Mouse (Mus musculus) intestine, embryonic 16.5 days (tissue): ENCODE data around the gene Krt17. TPM values are rescaled to one million over a fixed set of nuclear protein-coding genes. Genes with fewer than 3 reads are reported as not detected.

Source experiments
- ATAC-seq: fragments of 200-750 bp; cut with Nextera tagmentation; 2 replicates; pipeline ENCODE4 v1.8.0; 2017; ENCODE audit warnings: moderate TSS enrichment, moderate library complexity
- H3K27ac ChIP-seq: fragments of 300-500 bp; sonication (generic); 2 replicates; pipeline ENCODE4 v1.5.1; 2014; ENCODE audit warnings: mild to moderate bottlenecking, low read length
- H3K27me3 ChIP-seq: fragments of 300-500 bp; sonication (generic); replicated peaks from 2 replicates; pipeline ENCODE4 v1.6.1; 2014; ENCODE audit warnings: low read length, control low read depth, mixed read lengths; ENCODE audit not compliant: control insufficient read depth, insufficient read depth
- H3K36me3 ChIP-seq: fragments of 300-500 bp; sonication (generic); 2 replicates; pipeline ENCODE4 v1.6.1; 2014; ENCODE audit warnings: low read length, control low read depth; ENCODE audit not compliant: control insufficient read depth, insufficient read depth
- H3K4me1 ChIP-seq: fragments of 300-500 bp; sonication (generic); 2 replicates; pipeline ENCODE4 v1.6.1; 2014; ENCODE audit warnings: low read length, control low read depth, mixed read lengths; ENCODE audit not compliant: control insufficient read depth, insufficient read depth
- H3K4me2 ChIP-seq: fragments of 300-500 bp; sonication (generic); 2 replicates; pipeline ENCODE4 v1.6.1; 2014; ENCODE audit warnings: low read depth, low read length, control low read depth
- H3K4me3 ChIP-seq: fragments of 300-500 bp; sonication (generic); 2 replicates; pipeline ENCODE4 v1.5.1; 2014; ENCODE audit warnings: mild to moderate bottlenecking, low read length
- H3K9ac ChIP-seq: fragments of 300-500 bp; sonication (generic); 2 replicates; pipeline ENCODE4 v1.6.1; 2014; ENCODE audit warnings: low read depth, low read length
- H3K9me3 ChIP-seq: fragments of 300-500 bp; sonication (generic); 2 replicates; pipeline ENCODE4 v1.6.1; 2016; ENCODE audit warnings: low read length, control low read depth; ENCODE audit not compliant: control insufficient read depth
- WGBS: fragments of 180-500 bp; shearing (Covaris S2); extraction: QIAGEN DNeasy Blood & Tissue Kit; methylation state at CpG from one replicate; pipeline ENCODE4 v1.1.7; 2014; 5-methylcytosine and 5-hydroxymethylcytosine counted together
- polyA plus RNA-seq: library from polyadenylated mRNA; unstranded; fragments of >200 nt; fragmentation: Nextera tagmentation; extraction: Ambion mirVana; gene quantifications from 2 replicates; pipeline ENCODE4 v1.2.1, GENCODE M21; 2015

Gene Krt17
- polyA plus RNA-seq, 1 experiment from 2014 or later, result 11.8 TPM

- Histone ChIP-seq H3K36me3 (no peaks in the 10 kb centered on the region), H3K9ac (peak overlapping the region; percentile 37; the same call in 1 of the 2 replicates), H3K4me2 (no peak overlapping the region), H3K4me1 (peaks cover 32% of the 10 kb centered on the region), H3K27me3 (no peaks in the 10 kb centered on the region), H3K4me3 (no peak overlapping the region), H3K27ac (peak overlapping the region; percentile 57), H3K9me3 (no peaks in the 10 kb centered on the region)
- WGBS, result 38% methylated on average over 5 of the region's 5 CpGs
- ATAC-seq, result no peak
Measured at GRCm38 (mm10) chr11:100290235-100290634, 29.4 kb upstream of the Krt17 start.

GRCm38 (mm10) chr11:100288942-100289341 lies 28.1 kb upstream of the Krt17 start:
- Histone ChIP-seq H3K4me3 (no peak overlapping the region), H3K27me3 (no peaks in the 10 kb centered on the region), H3K9me3 (no peaks in the 10 kb centered on the region), H3K27ac (peak overlapping the region; percentile 81), H3K4me2 (peak overlapping the region; percentile 25; the same call in 1 of the 2 replicates), H3K4me1 (peaks cover 40% of the 10 kb centered on the region), H3K9ac (peak overlapping the region; percentile 52; the same call in 1 of the 2 replicates), H3K36me3 (no peaks in the 10 kb centered on the region)
- peak; percentile 80 for ATAC-seq
- 54% methylated on average over 6 of the region's 6 CpGs for WGBS

GRCm38 (mm10) chr11:100287024-100287423 lies 26.2 kb upstream of the Krt17 start:
- no peaks in the 10 kb centered on the region for H3K36me3 ChIP-seq
- ATAC-seq, result peak; percentile 91
- H3K27ac ChIP-seq, result peak overlapping the region; percentile 92
- H3K9me3 ChIP-seq, result no peaks in the 10 kb centered on the region
- H3K9ac ChIP-seq, result peak overlapping the region; percentile 51
- no peaks in the 10 kb centered on the region for H3K27me3 ChIP-seq
- no peak overlapping the region for H3K4me3 ChIP-seq
- H3K4me2 ChIP-seq, result no peak overlapping the region
- 30% methylated on average over 10 of the region's 10 CpGs for WGBS
- H3K4me1 ChIP-seq, result peaks cover 40% of the 10 kb centered on the region

- H3K4me2 ChIP-seq, result no peak overlapping the region
- H3K27ac ChIP-seq, result no peak overlapping the region
- no peaks in the 10 kb centered on the region for H3K36me3 ChIP-seq
- H3K4me3 ChIP-seq, result no peak overlapping the region
- H3K4me1 ChIP-seq, result peaks cover 34% of the 10 kb centered on the region
- ATAC-seq, result peak; percentile 12; the same call in 1 of the 2 replicates
- 69% methylated on average over 4 of the region's 4 CpGs for WGBS
- H3K9me3 ChIP-seq, result no peaks in the 10 kb centered on the region
- no peaks in the 10 kb centered on the region for H3K27me3 ChIP-seq
- peak overlapping the region; percentile 49; the same call in 1 of the 2 replicates for H3K9ac ChIP-seq
Measured at GRCm38 (mm10) chr11:100284988-100285387, 24.2 kb upstream of the Krt17 start.

- ATAC-seq, result no peak
- no peak overlapping the region for H3K9ac ChIP-seq
- H3K9me3 ChIP-seq, result no peaks in the 10 kb centered on the region
- H3K27ac ChIP-seq, result no peak overlapping the region
- H3K4me2 ChIP-seq, result no peak overlapping the region
- 22% methylated on average over 10 of the region's 10 CpGs for WGBS
- H3K27me3 ChIP-seq, result no peaks in the 10 kb centered on the region
- peaks cover 20% of the 10 kb centered on the region for H3K4me1 ChIP-seq
- H3K36me3 ChIP-seq, result no peaks in the 10 kb centered on the region
- no peak overlapping the region for H3K4me3 ChIP-seq
Measured at GRCm38 (mm10) chr11:100282549-100282948, 21.7 kb upstream of the Krt17 start.

GRCm38 (mm10) chr11:100281596-100282544 lies 21.0 kb upstream of the Krt17 start:
- H3K4me2 ChIP-seq, result no peak overlapping the region
- no peak overlapping the region for H3K9ac ChIP-seq
- H3K9me3 ChIP-seq, result no peaks in the 10 kb centered on the region
- no peak overlapping the region for H3K4me3 ChIP-seq
- no peak overlapping the region for H3K27ac ChIP-seq
- 19% methylated on average over 11 of the region's 11 CpGs for WGBS
- ATAC-seq, result peak; percentile 19; the same call in 1 of the 2 replicates
- peaks cover 20% of the 10 kb centered on the region for H3K4me1 ChIP-seq
- H3K36me3 ChIP-seq, result no peaks in the 10 kb centered on the region
- H3K27me3 ChIP-seq, result no peaks in the 10 kb centered on the region

GRCm38 (mm10) chr11:100278759-100279158 lies 17.9 kb upstream of the Krt17 start:
- H3K4me1 ChIP-seq, result no peaks in the 10 kb centered on the region
- no peaks in the 10 kb centered on the region for H3K27me3 ChIP-seq
- H3K36me3 ChIP-seq, result no peaks in the 10 kb centered on the region
- H3K4me3 ChIP-seq, result no peak overlapping the region
- no peak for ATAC-seq
- H3K9me3 ChIP-seq, result no peaks in the 10 kb centered on the region
- H3K4me2 ChIP-seq, result no peak overlapping the region
- H3K27ac ChIP-seq, result no peak overlapping the region
- no peak overlapping the region for H3K9ac ChIP-seq
- 49% methylated on average over 5 of the region's 5 CpGs for WGBS

GRCm38 (mm10) chr11:100277726-100278480 lies 17.1 kb upstream of the Krt17 start:
- Histone ChIP-seq H3K4me3 (no peak overlapping the region), H3K27me3 (no peaks in the 10 kb centered on the region), H3K4me2 (no peak overlapping the region), H3K27ac (no peak overlapping the region), H3K9ac (no peak overlapping the region), H3K9me3 (no peaks in the 10 kb centered on the region), H3K36me3 (no peaks in the 10 kb centered on the region), H3K4me1 (no peaks in the 10 kb centered on the region)
- ATAC-seq, result no peak
- 62% methylated on average over 15 of the region's 15 CpGs for WGBS

GRCm38 (mm10) chr11:100275466-100275865 lies 14.6 kb upstream of the Krt17 start:
- Histone ChIP-seq H3K36me3 (no peaks in the 10 kb centered on the region), H3K27me3 (no peaks in the 10 kb centered on the region), H3K9ac (no peak overlapping the region), H3K4me1 (no peaks in the 10 kb centered on the region), H3K4me3 (no peak overlapping the region), H3K27ac (no peak overlapping the region), H3K9me3 (no peaks in the 10 kb centered on the region), H3K4me2 (no peak overlapping the region)
- 64% methylated on average over 5 of the region's 5 CpGs for WGBS
- ATAC-seq, result no peak
